Mouse (Mus musculus): ENCODE results near the gene Ptk7.
"Not testable (repeated sequence)": the region's sequence is repeated elsewhere in the genome, so short reads cannot be mapped to it uniquely, and the experiment has no call there.

The Ptk7 gene

DNA sequence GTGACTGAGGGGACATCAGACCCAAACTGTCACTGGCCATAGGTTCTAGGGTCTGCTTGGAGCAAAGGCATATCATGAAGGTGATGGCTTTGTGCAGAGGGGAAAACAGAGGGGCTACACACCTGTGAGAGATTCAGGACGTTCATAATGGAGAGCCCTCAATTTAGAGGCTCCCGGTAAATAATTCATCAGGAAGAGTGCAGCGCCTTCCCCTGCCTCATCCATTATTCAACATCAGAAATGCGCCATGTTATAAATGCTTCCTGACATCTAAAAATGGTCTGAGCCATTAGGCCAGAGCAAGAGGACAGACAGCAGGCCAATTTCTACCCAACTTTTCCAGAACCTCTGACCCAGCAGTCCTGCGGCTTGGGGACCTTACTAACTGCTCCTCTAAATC is 24.2 kb downstream of the Ptk7 start:
- no peak for DNase-seq

DNA sequence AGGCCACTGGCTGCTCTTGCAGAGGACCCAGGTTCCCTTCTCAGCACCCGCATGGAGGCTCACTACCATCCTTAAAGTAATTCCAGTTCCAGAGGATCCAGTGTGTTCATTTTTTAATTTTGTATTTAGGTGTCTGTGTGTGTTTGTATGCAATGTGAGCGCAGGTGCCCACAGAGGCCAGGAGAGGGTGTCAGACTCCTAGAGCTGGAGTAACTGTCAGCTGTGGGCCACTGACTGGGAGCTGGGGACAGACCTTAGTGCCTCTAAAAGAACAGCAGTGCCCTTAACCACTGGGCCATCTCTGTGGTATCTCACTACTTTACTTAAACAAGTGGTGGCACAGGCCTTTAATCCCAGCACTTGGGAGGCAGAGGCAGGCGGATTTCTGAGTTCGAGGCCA is 26.1 kb downstream of the Ptk7 start:
- no peak for DNase-seq

DNA sequence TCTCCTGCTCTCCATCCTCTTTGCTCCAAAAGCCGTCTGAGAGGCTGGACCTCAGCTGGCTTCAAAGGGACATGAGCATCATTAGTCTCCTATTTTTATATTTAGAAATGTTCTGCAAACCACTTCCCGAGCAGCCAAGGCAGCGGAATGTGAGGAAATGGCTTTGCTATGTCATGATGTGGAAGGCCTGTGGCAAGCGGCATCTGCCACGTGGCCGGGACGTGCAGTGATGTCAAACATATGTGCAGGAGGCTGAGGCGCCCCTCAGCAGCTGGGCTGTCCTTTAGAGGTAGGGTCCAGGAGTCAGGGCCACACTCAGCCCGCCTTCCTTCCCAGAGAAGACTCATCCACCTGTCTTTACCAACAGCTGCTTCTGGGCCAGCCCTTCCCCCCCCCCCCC is 27.1 kb downstream of the Ptk7 start:
- peak; percentile 23 to 57 for DNase-seq

DNA sequence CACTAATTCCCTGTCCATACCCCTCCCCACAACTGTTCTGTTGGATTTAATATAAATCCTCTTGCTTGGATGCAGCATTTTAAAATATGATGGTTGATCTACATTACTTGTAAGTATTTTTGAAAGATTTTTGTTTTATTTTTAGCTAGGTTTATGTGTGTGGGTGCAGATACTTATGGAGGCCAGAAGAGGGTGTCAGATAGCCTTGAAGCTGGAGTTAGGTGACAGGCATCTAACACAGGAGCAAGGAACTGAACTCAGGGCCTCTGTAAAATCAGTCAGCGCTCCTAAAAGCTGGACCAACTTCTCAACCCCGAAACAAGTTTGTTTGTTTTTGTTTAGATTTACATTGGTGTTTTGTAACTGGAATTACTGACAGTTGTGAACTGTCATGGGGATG is 28.7 kb downstream of the Ptk7 start:
- DNase-seq, result no peak

DNA sequence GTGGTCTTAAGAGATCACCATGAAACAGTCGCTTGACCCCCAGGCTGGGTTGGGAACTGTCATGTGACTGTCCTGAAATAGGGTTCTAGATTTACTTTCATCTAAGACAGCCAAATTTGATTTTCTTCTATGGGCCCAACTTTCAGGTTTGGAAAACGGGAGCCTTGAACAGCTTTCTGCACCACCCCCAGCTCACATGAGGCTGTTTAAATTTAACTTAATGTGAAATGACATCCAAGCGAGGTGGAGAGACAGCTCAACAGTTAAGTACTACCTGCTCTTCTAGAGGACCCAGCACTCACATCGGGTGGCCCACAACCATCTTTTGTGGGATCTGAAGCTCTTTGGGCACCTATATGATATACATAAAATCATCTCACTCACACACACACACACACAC is 30.3 kb downstream of the Ptk7 start:
- DNase-seq, result no peak

DNA sequence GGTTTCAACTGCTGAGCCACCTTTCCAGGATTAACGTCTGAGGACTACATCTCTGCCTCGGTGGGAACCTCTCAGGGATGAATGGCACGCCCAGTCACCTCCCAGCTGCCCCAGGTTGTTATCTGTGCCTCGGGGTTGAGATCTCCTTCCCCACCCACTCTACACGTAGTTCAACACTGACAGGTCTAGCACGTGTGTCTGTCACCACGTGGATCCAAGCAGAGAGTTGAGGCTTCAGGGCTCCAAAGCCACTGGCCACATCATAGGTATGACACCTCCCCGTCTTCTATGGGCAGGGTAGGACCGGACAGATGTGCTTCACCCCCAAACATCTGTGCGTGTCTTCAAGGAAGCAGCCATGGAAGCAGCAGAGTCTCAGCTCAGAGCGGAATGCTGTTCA is 31.3 kb downstream of the Ptk7 start:
- no peak for DNase-seq

DNA sequence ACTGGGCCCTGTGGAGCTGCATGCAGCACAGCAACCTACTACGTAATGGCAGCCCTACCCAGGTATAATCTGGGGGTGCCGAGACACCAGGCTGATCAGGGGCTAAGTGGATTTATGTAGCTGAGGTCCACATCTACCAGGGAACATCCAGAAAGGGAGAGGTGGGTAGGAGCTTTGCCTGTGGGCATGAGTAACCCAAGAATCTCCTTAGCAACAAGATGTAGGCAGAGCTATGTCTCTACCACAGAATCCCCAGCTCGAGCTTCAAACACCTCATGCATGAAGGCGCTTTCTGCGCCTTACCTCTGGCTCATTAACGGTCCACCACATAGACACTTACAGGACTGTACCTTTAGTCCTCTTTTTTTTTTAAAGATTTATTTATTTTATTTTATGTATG is 34.0 kb downstream of the Ptk7 start:
- no peak for DNase-seq

DNA sequence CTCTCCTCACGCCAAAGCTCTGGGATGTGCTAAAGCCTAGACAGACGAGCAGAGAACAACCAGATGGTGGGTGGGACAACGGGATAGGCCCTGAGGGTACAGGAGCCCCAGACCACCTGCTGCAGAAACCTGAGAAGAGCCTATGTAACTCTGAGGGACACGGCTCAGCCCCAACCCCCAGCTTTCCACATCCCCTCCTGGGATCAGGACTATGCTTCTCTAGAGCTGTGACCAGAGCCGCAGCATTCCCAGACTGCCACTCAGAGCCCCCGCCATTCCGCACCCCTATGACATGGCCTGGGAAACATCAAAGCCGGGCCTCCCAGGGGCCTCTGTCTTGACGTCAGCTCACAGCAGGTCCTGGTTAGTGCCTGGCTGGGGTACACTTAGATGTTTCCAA is 34.7 kb downstream of the Ptk7 start:
- peak in 1 of 2 experiments; percentile 23 for DNase-seq

DNA sequence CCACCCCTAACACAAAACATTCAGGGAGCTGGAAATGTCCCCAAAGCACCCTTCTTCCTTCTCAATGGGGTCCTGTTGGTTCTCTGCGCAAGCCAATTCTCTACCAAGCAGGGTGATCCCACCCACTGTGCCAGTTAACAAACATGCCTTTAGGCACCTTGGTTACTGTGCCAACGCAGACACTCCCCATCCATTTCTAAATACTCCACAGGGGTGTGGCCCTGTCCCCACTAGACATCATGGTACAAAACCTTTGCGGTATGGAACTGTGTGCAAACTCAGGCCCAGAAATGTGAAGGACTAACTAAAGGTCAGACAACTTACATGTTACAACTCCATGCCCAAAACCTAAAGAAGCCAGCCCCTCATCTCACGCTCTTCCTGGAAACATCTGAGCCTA is 36.2 kb downstream of the Ptk7 start:
- DNase-seq, result no peak

DNA sequence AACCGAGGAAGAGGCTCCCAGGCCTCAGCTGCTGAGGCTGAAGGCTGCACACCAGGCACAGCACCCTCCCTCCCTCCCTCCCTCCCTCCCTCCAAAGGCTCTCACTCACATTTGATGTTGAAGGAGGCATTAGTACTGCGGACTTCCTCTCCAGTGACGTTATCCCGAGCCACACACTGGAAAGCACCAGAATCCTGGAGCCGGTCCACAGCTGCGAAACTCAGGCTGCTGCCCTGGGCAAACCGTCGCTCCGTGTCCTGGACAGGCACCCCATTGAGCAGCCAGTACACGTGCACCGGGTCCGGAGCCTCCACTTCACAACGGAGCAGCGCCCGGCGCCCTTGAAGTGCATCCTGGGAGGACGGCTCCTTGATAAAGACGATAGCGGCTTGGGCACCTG is 37.9 kb downstream of the Ptk7 start:
- DNase-seq, result no peak

DNA sequence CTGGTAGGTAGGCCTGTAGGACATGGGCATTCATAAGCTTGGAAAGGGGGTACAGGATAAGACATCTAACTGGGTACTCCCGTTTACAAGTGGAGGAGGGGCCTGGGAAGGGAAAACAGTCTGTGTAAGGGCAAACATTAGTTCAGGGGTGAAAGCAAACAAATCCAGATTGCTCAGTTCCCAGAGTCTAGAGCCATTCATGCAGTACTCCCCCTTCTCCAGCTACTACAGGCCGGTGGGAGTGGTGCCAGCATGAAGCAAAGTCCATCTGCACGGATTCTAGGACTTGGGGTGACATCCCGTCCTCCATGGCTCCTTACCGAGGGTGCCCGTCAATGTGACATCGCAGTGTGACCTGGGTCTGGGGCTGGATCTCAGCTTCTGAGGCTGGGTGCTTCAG is 38.9 kb downstream of the Ptk7 start:
- no peak for DNase-seq

DNA sequence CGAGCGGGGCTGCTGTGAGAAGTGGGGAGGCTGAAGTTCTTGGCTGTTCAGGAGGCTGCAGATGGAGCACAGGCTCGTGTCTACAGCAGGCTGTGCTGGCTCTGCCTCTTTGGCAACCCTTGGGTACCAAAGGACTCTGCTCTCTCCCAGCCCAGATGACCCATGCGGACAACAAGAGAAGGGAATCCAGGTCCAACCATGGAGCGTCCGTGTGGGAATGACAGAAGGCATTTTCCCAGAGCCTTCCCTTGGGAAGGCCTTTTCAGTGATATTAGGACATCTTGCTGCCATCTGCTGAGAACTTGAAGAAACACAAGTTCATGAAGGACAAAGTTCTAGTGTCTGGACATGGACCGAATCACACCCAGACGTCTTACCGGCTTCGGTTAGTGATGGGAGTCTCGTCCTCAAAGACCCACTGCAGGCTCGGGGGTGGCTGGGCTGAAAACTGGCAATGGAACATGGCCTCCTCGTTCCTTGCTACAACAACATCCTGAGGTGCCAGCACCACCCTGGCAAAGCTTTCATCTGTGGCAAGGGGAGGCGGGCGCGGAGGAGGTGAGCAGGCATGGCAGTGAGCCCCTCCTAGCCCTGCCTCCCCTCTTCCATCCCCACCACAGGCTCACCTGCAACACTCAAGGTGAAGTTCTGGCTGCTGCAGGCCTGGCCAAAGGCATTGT is 39.5 kb downstream of the Ptk7 start:
- DNase-seq, result peak; percentile 21 to 62

DNA sequence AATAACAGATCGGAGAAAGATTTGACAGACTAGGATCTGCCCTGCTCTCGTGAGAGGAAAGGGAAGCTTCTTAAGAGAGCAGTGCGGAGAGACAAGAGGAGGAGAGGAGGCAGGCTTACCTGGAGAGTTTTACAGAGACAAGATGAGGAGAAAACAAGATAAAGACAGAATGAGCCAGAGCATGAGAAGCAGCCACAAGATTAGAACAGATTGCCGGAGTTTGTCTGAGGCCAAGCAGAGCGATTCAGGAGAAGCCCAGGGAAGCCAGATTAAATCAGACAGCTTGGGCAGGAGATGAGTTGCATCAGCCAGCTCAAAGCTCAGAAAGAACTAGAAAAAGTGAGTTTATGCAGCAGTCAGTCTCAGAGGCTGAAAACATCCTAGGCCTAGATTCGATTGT is 40.4 kb downstream of the Ptk7 start:
- DNase-seq, result no peak

DNA sequence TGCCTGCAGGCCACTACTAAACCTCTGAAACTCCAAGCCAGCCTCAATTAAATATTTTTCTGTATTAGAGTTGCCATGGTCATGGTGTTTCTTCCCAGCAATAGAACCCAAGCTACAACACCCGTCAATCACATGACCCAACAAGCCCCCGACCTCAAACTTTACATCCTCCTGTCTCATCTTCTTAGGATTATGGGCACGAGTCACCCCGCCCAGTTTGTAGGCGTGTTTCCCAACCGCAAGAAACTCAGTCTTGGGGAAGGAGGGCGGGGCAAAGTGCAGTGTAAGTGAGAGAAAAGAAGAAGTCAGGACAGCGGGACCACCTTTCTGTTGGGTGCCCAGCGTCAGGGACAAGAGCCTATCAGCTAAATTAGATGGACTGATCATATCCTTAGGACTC is 41.1 kb downstream of the Ptk7 start:
- DNase-seq, result no peak

DNA sequence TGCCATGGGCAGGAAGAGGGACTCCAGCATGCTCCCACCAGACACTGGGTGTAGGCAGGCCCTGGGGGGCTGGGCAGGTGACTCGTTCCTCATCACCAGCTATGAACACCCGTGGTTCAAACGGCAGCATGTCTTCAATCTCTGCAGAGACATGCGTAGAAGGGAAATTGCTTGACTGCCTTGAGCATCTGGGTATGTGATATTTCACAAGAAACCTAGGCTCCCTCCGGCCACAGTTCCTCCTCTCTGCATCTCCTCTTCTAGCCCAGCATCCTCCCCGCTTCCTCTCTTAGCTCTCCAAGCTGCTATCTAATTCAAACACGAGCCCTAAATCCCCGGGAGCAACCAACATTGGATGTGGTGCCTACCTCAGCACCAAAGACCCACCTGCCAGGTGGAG is 43.0 kb downstream of the Ptk7 start:
- no peak for DNase-seq

DNA sequence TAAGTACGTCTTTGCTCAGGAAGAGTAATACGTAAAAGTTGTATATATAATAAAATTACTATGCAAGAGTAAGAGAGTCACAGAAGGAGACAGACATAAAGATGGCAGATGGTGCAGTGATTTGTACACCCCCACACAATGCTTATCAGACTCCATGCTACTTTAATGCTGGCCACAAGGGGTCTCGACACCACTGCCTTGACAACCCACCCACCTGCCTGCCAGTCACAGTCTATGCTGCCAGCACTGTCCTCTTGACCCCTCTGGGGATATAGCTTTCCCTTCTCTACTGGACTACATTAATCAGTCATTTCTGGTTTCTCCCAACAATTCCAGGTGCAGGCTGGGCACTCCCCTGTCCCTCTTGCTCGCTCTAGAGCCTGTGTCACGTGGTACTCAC is 50.7 kb downstream of the Ptk7 start:
- DNase-seq, result no peak

DNA sequence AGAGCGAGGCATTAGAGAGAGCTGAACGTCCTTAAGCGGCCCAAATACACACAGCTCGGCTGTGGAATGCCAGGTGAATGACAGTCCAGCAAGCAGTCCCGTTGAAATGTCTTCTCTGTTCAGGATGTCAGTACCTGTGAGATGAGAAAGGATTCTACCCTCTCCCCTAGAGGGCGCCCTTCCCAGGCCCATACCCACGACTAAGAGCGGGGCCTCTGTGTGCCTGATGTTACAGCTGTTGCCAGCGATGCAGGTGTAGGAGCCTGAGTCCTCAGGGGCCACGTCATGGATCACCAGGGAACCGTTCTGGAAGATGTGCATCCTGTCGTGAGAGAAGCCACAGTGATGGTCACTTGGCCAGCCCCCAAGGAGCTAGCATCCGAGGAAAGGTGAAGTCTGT is 53.2 kb downstream of the Ptk7 start:
- DNase-seq, result peak in 1 of 2 experiments; percentile 37

DNA sequence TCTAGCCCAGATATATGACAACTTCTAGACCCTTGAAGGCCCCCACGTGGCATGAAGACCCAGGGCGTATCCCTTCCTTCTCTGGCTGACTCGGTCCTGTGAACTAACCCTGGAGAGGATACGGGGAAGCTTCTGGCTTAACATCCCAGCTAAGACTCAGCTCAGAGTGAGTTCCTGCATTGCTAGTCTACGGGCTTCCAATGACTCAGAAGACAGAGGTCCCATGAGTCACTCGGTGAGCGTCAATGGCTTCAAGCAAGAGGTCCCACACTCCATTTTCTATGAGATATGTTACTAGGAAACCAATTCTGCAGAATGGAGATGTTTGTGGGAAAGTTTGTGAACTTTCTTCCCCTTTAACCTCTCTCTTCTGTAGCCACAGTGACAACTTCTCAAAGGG is 54.8 kb downstream of the Ptk7 start:
- DNase-seq, result no peak

DNA sequence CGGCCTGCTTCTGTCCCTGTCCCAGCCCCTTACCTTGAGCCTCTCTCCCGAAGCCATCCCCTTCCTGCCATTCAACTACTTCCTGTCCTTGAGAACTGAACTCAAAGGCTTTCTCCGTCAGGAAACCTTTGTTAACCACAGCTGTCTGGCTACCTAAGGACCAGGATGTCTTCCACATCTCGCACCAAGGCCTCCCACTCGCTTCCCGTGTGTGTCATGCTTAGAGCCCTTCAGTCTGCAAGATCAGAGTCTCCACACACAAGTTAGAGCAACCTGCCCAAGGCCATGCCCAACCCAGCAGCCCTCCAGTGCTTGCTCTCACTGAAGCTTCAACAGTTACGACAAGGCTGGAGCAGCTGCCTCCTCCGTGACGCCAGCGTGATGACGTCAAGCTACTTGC is 58.3 kb downstream of the Ptk7 start:
- DNase-seq, result no peak

DNA sequence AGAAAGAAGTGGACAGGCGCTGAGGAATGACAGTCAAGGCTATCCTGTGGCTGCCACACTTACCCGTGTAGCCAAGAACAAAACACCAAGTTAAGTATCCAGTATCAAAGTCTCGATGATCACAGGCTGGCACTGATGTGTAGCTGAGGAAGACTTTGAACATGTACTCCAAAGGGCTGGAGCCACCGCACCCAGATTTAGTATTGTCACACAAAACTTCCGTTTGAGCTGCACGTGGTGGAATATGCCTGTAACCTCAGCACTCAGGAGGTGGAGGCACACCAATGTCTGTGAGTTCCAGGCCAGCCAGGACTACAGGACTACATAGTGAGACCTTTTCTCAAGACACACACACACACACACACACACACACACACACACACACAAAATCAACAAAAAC is 70.2 kb downstream of the Ptk7 start:
- no peak for DNase-seq

DNA sequence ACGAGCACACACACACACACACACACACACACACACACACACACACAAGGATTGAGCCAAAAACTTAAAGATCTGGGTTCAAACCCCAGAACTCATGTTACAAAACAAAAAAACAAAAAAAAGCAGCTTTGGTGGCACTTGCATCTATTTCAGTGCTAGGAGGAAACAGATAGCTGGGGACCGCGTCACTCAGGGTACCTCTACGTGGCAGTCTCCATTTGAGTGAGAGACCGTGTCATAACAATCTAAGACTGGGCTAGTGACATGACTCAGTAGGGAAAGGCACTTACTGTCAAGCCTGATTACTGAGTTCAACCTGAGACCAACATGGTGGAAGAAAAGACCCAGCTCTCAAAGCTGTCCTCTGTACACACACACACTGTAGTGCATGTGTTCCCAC is 71.2 kb downstream of the Ptk7 start:
- no peak for DNase-seq

DNA sequence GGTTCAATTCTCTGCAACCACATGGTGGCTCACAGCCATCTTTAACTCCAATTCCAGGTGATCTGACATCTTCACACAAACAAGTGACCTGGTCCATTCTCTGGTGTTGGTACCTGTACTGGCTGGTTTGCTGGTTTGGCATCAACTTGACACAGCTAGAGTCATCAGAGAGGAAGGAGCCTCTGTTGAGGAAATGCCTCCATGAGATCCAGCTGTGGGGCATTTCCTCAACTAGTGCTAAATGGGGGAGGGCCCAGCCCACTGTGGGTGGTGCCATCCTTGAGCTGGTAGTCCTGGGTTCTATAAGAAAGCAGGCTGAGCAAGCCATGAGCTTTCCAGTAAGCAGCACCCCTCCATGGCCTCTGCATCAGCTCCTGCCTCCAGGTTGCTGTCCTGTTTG is 72.0 kb downstream of the Ptk7 start:
- DNase-seq, result not testable (repeated sequence)

DNA sequence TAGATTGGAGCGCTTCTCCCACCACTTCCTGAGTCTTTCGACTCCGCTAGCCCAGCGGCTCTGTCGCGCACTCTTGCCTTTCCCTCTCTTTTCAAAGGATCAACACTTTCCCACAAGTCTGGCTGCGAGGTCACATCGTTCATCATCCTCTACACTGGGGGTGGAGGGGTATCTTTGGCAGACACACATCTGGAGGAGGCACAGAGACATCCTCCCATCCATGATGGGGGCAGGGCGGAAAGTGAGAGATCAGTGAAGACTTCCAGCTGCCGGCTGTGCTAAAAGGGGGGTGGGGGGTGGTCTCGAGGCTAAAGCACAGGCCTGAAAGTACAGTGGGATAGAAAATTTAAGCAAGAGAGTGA is 72.7 kb downstream of the Ptk7 start:
- peak; percentile 49 to 60 for DNase-seq

DNA sequence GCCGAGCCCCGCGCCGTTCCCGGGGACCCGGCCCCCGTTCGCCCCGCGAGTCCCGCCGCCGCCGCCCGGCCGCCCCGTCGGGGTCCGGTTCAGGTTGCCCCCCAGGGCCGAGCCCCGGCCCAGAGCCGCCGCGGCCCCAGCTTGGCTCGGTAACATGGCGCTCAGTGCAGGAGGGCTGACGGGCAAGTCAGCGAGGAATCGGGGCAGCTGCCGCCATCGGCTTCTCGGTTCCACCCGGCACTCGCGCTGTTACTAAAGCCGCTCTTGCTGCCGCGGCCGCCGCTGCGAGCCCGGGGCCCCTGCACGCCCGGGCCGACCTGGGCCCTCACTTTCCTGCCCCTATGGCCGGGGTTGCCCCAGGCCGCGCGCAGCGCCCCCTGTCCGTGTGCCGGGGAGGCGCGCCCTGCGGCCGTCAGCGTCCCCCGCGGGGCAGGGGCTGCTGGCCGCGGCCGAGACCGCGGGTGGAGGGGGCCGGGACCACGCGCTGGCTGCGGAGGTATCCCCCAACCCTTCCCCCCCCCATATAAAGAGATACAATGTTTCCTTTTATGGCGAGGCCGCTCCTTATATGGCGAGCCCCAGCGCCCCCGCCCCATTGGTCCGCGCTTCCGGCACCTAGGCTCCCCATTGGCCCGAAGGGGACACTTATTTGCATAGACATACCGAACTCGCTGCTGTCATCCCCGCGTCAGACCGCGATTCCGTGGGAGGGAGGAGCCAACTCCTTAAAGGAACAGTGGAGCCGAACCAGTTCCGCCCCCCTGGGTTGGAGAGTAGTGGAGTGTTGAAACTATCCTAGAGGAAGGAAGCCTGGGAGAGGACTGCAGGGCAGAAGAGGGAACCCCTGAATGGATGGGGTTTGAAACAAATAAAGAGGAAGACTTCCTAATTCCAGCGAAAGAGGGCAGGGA is 73.4 kb downstream of the Ptk7 start, which contains the start of gene Srf:
TSS of gene Srf (minus strand) at position 503 of the 911 bp plus-strand sequence.
- peak; percentile 96 to 98 for DNase-seq
